Mouse (Mus musculus) hindbrain, embryonic 10.5 days (tissue): ENCODE results near the gene Scd2. TPM values are rescaled to one million over a fixed set of nuclear protein-coding genes. Genes with fewer than 3 reads are reported as not detected.

Source experiments
- DNase-seq: peaks from one replicate; pipeline ENCODE4 v3.0.0-alpha.2; 2017; ENCODE audit warnings: low spot score
- H3K27ac ChIP-seq: fragments of 300-500 bp; sonication (generic); 2 replicates; pipeline ENCODE4 v1.5.1; 2016; ENCODE audit warnings: mild to moderate bottlenecking, moderate library complexity
- H3K27me3 ChIP-seq: fragments of 300-500 bp; sonication (generic); 2 replicates; pipeline ENCODE4 v1.6.1; 2016; ENCODE audit warnings: mild to moderate bottlenecking; ENCODE audit not compliant: poor library complexity, insufficient read depth, severe bottlenecking
- H3K36me3 ChIP-seq: fragments of 300-500 bp; sonication (generic); 2 replicates; pipeline ENCODE4 v1.6.1; 2016; ENCODE audit warnings: mild to moderate bottlenecking, moderate library complexity
- H3K4me1 ChIP-seq: fragments of 300-500 bp; sonication (generic); replicated peaks from 2 replicates; pipeline ENCODE4 v1.6.1; 2016; ENCODE audit warnings: mild to moderate bottlenecking
- H3K4me3 ChIP-seq: fragments of 300-500 bp; sonication (generic); 2 replicates; pipeline ENCODE4 v1.5.1; 2016; ENCODE audit warnings: mild to moderate bottlenecking, moderate library complexity
- H3K9me3 ChIP-seq: fragments of 300-500 bp; sonication (generic); 2 replicates; pipeline ENCODE4 v1.6.1; 2016; ENCODE audit warnings: mild to moderate bottlenecking, moderate library complexity
- WGBS: fragments of 180-500 bp; shearing (Covaris S2); methylation state at CpG from one replicate; pipeline ENCODE4 v1.1.7; 2016; 5-methylcytosine and 5-hydroxymethylcytosine counted together
- polyA plus RNA-seq: library from polyadenylated mRNA; unstranded; fragments of >200 nt; fragmentation: Nextera tagmentation; extraction: Ambion mirVana; gene quantifications from 2 replicates; pipeline ENCODE4 v1.2.1, GENCODE M21; 2016

Gene Scd2
- polyA plus RNA-seq, 1 experiment from 2014 or later, result 352 TPM

- H3K27ac ChIP-seq, result no peak overlapping the region
- 80% methylated on average over 5 of the region's 5 CpGs for WGBS
- no peak for DNase-seq
- peaks cover 18% of the 10 kb centered on the region for H3K4me1 ChIP-seq
- H3K9me3 ChIP-seq, result no peaks in the 10 kb centered on the region
- H3K27me3 ChIP-seq, result no peaks in the 10 kb centered on the region
- H3K36me3 ChIP-seq, result no peaks in the 10 kb centered on the region
- H3K4me3 ChIP-seq, result no peak overlapping the region
Measured at GRCm38 (mm10) chr19:44260487-44260886, 33.0 kb upstream of the Scd2 start.

DNA sequence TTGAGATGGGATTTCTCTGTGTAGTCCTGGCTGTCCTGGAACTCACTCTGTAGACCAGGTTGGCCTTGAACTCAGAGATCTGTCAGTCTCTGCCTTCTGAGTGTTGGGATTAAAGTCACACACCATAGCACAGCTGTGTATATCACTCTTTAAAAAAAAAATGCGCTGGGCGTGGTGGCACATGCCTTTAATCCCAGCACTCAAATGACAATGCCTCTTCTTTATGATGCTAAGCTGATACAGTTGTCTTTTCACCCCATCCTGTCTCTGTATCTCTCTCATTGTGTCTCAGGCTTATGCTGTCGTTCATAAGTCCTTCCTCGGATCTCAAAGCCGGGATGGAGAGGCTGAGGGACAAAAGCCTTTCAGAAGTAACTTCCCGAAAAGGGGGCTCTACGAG, 31.7 kb upstream of the Scd2 start:
- Histone ChIP-seq H3K27me3 (no peaks in the 10 kb centered on the region), H3K27ac (no peak overlapping the region), H3K36me3 (no peaks in the 10 kb centered on the region), H3K9me3 (no peaks in the 10 kb centered on the region), H3K4me1 (peaks cover 31% of the 10 kb centered on the region), H3K4me3 (no peak overlapping the region)
- WGBS, result 77% methylated on average over 7 of the region's 7 CpGs
- DNase-seq, result no peak

GRCm38 (mm10) chr19:44263581-44263980, 29.9 kb upstream of the Scd2 start:
- no peak for DNase-seq
- Histone ChIP-seq H3K4me1 (peaks cover 43% of the 10 kb centered on the region), H3K9me3 (no peaks in the 10 kb centered on the region), H3K4me3 (no peak overlapping the region), H3K36me3 (no peaks in the 10 kb centered on the region), H3K27me3 (no peaks in the 10 kb centered on the region), H3K27ac (no peak overlapping the region)
- 87% methylated on average over 3 of the region's 3 CpGs for WGBS

- no peak for DNase-seq
- Histone ChIP-seq H3K4me1 (peaks cover 43% of the 10 kb centered on the region), H3K4me3 (no peak overlapping the region), H3K36me3 (no peaks in the 10 kb centered on the region), H3K27me3 (no peaks in the 10 kb centered on the region), H3K27ac (peak overlapping the region; percentile 97), H3K9me3 (no peaks in the 10 kb centered on the region)
- 84% methylated on average over 9 of the region's 9 CpGs for WGBS
Measured at GRCm38 (mm10) chr19:44264226-44264625, 29.2 kb upstream of the Scd2 start.

DNA sequence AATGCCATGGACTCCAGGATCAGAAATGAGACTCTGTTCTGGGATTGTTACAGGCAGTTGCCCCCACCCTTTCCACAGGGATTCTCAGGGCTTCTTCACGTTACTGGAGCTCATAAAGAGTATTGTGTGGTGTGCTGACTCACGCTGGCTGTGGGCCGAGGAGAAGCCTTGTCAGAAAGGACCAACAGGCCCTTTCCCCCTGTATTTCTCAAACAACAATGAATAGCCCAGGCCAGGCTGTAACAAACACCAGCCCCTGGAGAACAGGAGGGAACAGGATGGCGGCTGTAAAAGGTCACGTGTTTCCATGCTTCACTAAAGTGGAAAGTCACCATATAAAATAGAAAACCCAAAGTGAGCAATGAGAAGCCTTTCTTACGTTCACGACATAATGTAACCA, 28.2 kb upstream of the Scd2 start:
- WGBS, result 41% methylated on average over 7 of the region's 7 CpGs
- peaks cover 43% of the 10 kb centered on the region for H3K4me1 ChIP-seq
- H3K27me3 ChIP-seq, result no peaks in the 10 kb centered on the region
- no peaks in the 10 kb centered on the region for H3K36me3 ChIP-seq
- no peaks in the 10 kb centered on the region for H3K9me3 ChIP-seq
- H3K27ac ChIP-seq, result peak overlapping the region; percentile 97
- DNase-seq, result no peak
- H3K4me3 ChIP-seq, result no peak overlapping the region

DNA sequence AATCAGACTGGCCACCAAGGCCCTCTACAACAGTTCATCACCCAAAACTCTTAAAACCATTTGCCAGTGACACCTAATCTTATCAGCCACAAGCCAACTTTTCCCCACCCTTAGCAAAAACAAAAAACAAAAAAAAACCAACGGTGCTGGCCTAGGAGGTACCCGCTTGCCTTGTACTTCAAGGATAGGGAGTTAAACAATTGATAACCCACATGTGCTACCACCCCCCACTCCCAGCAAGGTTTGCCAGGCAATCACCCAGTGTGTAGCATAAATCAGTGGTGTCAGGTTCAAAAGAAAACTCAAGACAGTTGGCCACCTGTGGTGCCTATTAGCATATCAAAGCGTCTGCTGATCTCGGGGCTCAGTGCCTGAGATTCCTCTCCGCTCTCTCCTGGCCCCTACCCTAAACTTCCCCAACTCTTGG, 27.6 kb upstream of the Scd2 start:
- Histone ChIP-seq H3K4me3 (peak overlapping the region; percentile 64), H3K27me3 (no peaks in the 10 kb centered on the region), H3K9me3 (no peaks in the 10 kb centered on the region), H3K4me1 (peaks cover 43% of the 10 kb centered on the region), H3K36me3 (no peaks in the 10 kb centered on the region), H3K27ac (peak overlapping the region; percentile 97)
- peak; percentile 42 for DNase-seq
- 19% methylated on average over 5 of the region's 5 CpGs for WGBS

DNA sequence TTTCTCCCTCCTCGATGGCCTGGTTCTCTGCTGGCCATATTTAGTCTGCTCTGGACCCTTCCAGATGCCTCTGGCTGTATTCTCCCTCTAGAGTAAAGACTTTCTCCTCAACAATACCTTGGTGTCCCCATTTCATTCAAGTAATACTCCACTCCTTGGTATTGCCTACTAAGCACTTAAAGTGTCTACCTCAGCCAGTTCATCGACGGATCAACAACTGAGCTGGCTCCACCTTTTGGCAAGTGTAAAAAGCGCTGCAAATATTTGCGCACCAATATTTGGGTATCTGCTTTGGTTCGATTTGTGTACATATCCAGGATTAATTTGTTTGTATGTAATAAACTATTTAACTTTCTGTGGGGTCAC, 27.0 kb upstream of the Scd2 start:
- 3% methylated on average over 6 of the region's 6 CpGs for WGBS
- no peak for DNase-seq
- Histone ChIP-seq H3K4me1 (peaks cover 43% of the 10 kb centered on the region), H3K27me3 (no peaks in the 10 kb centered on the region), H3K4me3 (peak overlapping the region; percentile 64), H3K9me3 (no peaks in the 10 kb centered on the region), H3K27ac (peak overlapping the region; percentile 97), H3K36me3 (no peaks in the 10 kb centered on the region)

- H3K36me3 ChIP-seq, result no peaks in the 10 kb centered on the region
- peak overlapping the region; percentile 97 for H3K27ac ChIP-seq
- peak; percentile 94 for DNase-seq
- no peaks in the 10 kb centered on the region for H3K27me3 ChIP-seq
- H3K9me3 ChIP-seq, result no peaks in the 10 kb centered on the region
- peak overlapping the region; percentile 64 for H3K4me3 ChIP-seq
- peaks cover 43% of the 10 kb centered on the region for H3K4me1 ChIP-seq
- under 1% methylated on average over 43 of the region's 43 CpGs for WGBS
Measured at GRCm38 (mm10) chr19:44266824-44267498, 26.5 kb upstream of the Scd2 start.

DNA sequence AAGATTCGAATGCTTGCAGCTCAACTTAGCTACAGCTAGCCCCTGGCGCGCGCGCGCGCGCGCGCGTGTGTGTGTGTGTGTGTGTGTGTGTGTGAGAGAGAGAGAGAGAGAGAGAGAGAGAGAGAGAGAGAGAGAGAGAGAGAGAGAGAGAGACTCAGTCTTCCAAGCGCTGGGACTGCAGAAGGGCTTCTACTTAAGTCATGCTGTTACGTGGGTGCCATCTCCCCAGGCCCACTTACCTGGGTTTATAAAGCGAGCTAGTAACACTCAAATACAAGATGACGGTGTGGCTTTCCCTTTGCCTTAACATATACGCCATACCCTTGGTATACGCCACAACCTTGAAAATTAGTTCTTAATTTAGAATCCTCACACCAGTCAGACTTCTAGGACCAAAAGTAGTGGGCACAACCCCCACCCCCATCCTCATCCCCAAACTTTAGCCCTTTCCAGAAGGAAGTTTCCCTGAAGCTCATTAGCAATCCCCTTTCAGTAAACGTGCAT, 25.9 kb upstream of the Scd2 start:
- H3K9me3 ChIP-seq, result no peaks in the 10 kb centered on the region
- no peaks in the 10 kb centered on the region for H3K27me3 ChIP-seq
- 12% methylated on average over 18 of the region's 18 CpGs for WGBS
- no peak for DNase-seq
- no peaks in the 10 kb centered on the region for H3K36me3 ChIP-seq
- H3K4me1 ChIP-seq, result peaks cover 42% of the 10 kb centered on the region
- peak overlapping the region; percentile 64 for H3K4me3 ChIP-seq
- peak overlapping the region; percentile 97 for H3K27ac ChIP-seq

GRCm38 (mm10) chr19:44273711-44274110, 19.8 kb upstream of the Scd2 start:
- no peaks in the 10 kb centered on the region for H3K9me3 ChIP-seq
- 75% methylated on average over 4 of the region's 4 CpGs for WGBS
- H3K4me1 ChIP-seq, result peaks cover 8% of the 10 kb centered on the region; the same call in 1 of the 2 replicates
- no peak for DNase-seq
- H3K4me3 ChIP-seq, result no peak overlapping the region
- no peaks in the 10 kb centered on the region for H3K36me3 ChIP-seq
- no peaks in the 10 kb centered on the region for H3K27me3 ChIP-seq
- H3K27ac ChIP-seq, result no peak overlapping the region

- no peak overlapping the region for H3K4me3 ChIP-seq
- H3K4me1 ChIP-seq, result peaks cover 8% of the 10 kb centered on the region; the same call in 1 of the 2 replicates
- H3K27ac ChIP-seq, result no peak overlapping the region
- 91% methylated on average over 4 of the region's 4 CpGs for WGBS
- H3K27me3 ChIP-seq, result no peaks in the 10 kb centered on the region
- H3K9me3 ChIP-seq, result no peaks in the 10 kb centered on the region
- DNase-seq, result no peak
- no peaks in the 10 kb centered on the region for H3K36me3 ChIP-seq
Measured at GRCm38 (mm10) chr19:44274452-44274851, 19.0 kb upstream of the Scd2 start.

DNA sequence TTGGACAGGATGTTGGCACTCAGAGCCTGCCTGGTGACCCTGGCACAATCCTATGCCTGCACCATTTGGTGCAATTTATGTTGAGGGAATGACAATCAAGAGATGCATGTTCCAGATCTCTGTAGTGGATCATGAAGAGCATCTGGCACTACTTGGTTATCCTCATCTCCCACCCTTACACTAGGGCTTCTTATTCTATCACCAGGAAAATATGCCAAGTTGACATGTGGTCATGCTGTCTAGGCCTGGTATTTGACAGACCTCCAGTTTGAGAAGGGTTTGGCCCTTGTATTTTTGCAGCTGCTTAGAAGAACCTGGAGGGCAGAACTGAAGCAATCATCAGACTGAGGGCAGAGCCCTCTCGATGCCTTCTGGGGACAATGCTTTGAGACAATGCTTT, 18.1 kb upstream of the Scd2 start:
- Histone ChIP-seq H3K27me3 (no peaks in the 10 kb centered on the region), H3K27ac (0 out of 2 replicates have a peak overlapping the region, but pooled peaks have one; percentile 19), H3K4me1 (peaks cover 17% of the 10 kb centered on the region), H3K4me3 (no peak overlapping the region), H3K9me3 (no peaks in the 10 kb centered on the region), H3K36me3 (no peaks in the 10 kb centered on the region)
- no peak for DNase-seq
- 91% methylated on average over 1 of the region's 1 CpGs for WGBS

- DNase-seq, result no peak
- no peaks in the 10 kb centered on the region for H3K9me3 ChIP-seq
- H3K4me1 ChIP-seq, result peaks cover 31% of the 10 kb centered on the region
- no peak overlapping the region for H3K4me3 ChIP-seq
- no peaks in the 10 kb centered on the region for H3K27me3 ChIP-seq
- no peak overlapping the region for H3K27ac ChIP-seq
- 88% methylated on average over 5 of the region's 5 CpGs for WGBS
- no peaks in the 10 kb centered on the region for H3K36me3 ChIP-seq
Measured at GRCm38 (mm10) chr19:44276861-44277260, 16.6 kb upstream of the Scd2 start.
